Mouse (Mus musculus) mature B cell (primary cell): ENCODE data around the gene Dhrs1.

Experiments used
- in situ Hi-C: fragments of 300-500 bp; cut with MboI; formaldehyde crosslinking; loops from 2 replicates; pipeline ENCODE4 v1.14.3; 2019

Gene Dhrs1

DNA sequence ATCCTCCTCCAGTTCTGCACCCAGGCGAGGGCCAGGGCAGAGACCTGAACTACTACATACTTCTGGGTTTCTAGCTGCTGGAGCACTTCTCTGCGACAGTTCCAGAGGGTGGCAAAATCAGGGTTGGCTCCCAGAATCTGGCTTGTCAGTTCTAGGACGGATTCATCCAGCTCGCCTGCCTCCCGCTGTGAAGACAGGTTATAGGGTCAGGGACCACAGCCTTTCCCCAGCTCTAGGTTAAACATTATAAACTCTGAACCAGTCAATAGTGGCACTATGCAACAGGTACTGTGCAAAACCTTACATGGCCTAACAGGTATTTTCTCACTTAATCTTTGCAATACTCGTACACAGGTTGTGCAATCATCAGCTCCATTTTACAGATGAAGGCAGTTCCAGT lies 24.4 kb downstream of the Dhrs1 start:
- in situ Hi-C loops: no loop called here

DNA sequence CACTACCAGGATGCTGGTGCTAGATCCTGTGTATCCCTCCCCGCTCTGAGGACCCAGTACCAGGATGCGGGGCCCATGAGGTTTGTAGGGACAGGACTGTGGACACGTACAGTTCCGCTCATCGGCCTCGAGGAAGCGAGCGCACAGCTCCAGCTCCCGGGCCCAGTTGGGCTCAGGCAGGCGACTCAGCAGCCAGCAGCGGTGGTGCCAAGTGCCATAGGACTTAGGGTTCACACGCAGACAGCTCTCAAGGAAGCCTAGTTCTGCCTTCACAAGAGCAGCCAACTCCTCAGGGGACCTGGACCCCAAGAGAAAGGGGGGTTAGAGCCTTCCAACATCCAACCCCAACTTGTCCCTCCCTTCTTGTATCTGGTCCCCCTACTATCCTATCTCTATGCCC lies 24.8 kb downstream of the Dhrs1 start:
- in situ Hi-C loops: no loop called here

DNA sequence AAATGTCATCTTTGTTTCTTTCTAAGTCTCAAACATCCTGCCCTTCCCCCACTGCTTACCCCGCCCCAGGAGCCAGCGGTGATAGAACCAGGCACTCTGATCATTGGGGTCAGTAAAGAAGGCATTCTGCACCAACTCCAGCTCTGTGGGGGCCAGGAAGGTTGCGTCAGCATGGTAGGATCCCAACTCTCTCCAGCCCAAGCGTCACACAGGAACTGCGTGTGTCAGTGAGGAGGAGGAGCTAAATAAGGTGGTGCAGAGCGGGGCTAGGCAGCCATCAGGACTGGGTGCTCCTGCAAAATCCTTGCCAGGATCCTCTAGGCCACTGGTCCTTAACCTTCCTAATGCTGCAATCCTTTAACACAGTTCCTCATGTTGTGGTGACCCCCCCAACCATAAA lies 25.8 kb downstream of the Dhrs1 start:
- in situ Hi-C loops: no loop called here

DNA sequence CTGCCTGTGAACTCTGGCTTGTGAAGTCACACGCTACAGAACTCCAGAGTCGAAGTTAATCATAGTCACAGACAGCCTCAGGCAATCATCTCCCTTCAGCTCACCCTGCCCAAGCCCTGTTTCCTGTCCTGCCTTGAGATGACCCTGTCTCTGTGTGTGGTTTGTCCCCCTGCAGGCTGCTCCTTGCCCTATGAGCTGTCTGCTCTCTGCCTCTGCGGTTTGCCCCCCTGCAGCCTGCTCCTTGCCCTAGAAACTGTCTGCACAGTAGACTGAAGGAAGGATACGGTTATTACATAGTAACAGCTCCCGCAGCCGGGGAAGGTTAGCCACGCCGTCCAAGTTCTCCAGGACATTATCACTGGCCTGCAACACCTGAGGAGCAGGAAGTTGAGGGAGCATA lies 28.6 kb downstream of the Dhrs1 start:
- in situ Hi-C loops: no loop called here

DNA sequence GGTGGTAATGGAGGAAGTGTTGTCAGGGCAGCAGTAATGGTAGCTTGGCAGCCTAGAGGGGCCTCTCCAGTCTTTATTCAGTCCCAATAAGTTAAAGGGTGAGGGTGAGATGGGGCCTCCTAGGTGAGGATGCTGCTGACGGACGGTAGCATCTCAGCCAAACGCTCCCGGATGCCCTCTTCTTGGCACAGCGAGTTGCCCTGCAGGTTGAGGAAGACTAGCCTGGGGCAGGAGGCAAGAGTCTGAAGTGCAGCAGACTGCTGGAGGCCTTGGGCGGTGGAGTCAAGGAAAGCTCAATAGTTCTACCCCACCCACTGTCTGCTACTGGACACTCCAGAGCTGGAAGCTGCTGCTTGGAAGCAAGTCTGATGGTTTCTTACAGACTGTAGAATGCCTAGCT lies 29.2 kb downstream of the Dhrs1 start:
- in situ Hi-C loops: no loop called here

DNA sequence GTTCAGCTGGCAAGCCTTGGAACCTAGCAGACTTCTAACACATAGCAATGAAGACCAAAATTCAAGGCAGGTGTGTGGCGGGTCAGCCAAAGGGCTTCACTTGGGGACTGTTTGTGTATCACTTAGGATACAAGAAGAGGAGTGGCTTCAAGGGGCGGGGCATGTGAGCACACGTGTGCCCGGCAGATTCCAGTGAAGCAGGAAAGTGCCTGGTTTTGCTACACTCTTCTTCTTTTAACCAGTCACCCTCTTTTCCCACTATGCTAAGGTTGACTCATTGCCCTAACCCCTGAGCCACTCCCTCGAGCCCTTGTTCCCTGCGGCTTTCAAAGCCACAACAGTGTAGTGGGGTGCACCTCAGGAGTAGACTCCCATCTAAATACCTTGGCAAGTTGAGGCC lies 30.6 kb downstream of the Dhrs1 start:
- in situ Hi-C loops: no loop called here

DNA sequence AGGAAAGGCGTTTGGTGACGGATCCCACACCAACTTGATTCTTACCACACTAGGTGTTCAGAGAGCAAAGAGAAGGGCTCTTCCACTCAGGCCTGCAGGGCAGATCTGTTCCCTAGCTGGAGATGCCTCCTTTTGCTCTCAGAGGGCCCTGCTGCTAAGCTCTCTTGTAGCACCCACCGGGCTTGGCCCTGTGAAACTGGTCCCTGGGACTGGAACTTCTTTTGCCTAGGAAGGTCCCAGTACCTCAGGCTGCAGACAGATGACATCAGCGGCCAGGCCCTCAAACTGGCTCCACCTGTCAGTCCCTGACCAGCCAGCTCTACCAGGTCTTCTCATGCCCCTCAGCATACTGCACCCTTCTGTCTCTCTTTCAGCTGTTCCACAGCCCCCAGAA lies 31.8 kb downstream of the Dhrs1 start, which contains the start of gene Tgm1:
Gene Tgm1 (minus strand): TSS at position 198 of the 394 bp plus-strand sequence.
- in situ Hi-C loops: no loop called here

DNA sequence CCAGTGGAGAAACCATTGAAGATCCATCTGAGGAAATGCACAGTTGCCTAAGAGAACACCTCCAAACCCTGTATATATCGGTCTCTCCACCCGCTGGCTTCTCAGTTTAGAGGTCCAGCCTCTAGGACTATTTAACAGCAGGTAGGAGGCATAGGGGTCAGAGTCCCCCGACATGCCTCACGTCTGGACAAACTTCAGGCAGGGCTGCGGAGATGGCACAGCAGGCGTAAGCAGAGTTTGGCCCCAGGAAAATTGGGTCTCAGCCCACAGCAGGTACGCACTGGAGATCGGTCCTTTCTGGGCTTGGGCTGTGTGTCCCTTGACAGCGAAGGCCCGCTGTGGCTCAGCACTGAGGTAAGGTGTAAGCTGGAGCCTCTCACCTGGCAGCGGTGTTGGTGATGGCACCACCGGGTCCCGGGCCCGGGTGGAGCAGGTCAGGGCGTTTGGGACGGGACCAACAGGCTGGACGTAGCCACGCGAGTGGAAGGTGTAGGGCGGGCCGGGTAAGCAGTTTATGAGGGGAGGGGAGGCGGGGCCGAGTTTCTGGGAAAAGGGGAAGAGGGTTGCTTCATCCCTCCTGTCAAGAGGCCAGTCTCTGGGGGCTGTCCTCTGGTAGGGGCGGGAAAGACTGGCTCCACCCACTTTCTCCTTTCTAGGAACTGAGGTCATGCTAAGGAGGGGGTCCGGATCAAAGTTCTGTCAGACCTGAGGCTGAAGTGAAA lies 32.3 kb downstream of the Dhrs1 start:
- in situ Hi-C loops: no loop called here

DNA sequence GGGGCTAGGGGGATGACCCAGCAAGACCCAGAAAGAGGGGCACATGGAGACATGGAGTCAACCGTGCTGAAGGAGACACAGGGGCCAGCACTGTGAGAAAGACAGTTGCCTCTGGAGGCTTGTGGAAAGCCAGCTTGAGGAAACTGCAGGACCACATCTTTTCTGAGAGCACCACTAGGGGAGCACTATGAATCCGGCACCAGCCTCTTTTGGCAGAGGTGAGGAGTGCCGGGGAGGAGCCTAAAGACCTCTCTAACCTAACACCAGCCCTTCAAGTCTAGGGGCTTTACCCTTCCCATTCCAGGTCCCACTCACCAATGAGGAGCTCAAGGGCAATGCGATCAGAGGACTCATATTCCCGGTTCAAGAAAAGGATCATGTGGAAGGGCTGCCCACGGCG lies 33.7 kb downstream of the Dhrs1 start:
- in situ Hi-C loops: no loop called here

DNA sequence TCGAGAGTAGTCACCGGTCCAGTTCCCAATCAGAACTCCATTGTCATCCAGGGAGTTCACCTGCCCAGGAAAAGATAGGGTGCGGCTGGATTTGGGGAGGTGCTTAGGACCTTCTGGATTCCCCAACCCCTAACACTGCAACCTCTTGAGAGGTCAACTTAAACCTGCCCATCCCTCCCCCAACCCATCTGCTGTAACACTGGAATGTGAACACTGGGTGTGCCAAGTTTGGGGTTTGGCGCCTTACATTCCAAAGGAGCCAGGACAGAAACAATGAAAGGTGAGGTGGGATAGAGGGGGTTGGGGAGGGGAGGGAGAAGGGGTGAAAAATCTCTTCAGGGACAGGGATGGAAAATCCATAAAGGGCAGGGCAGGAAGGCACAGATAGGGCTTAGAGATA lies 36.0 kb downstream of the Dhrs1 start:
- in situ Hi-C loops: no loop called here

DNA sequence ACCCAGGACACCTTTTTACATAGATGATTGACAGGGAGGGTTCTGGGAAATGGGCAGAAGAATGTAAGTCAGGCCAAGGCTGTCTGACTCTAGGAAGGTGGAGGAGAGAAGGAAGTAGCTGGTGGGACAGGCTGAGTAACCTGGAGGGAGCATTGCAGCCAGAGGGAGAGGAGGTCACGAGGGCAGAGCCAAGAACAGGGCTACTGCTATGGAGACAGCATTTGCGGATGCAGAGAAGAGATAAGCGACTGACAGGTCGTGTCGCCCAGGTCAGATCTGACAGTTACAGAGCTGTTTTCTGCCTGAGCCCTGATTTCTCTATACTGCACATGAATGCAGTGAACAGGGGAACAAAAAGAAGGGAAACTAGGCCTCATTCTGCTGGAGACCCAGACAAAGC lies 38.1 kb downstream of the Dhrs1 start:
- in situ Hi-C loops: no loop called here

DNA sequence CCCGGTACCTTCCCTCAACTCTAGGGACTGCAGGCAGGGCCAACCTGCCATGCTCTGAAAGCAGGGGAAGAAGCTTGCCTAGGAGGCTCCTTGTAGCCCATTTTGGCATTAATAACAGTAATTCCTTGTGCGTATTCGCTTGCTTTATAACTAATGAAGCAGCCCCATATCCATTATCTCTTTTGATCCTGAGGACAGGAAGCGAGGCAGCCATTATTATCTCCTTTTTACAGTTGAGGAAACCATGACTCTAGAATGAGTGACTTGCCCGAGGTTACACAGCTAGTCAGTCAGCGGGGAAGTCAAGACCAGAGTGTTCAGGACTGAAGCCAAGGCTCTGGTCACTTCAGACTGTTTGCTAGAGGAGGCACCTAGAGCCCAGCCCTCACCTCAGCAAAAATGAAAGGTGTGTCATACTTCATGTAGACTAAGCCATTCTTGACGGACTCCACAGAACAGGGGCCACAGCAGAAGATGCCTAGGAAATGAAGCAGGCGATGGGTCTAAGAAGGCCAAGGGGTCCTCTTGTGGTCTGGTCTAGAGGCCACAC lies 39.4 kb downstream of the Dhrs1 start:
- in situ Hi-C loops: no loop called here

DNA sequence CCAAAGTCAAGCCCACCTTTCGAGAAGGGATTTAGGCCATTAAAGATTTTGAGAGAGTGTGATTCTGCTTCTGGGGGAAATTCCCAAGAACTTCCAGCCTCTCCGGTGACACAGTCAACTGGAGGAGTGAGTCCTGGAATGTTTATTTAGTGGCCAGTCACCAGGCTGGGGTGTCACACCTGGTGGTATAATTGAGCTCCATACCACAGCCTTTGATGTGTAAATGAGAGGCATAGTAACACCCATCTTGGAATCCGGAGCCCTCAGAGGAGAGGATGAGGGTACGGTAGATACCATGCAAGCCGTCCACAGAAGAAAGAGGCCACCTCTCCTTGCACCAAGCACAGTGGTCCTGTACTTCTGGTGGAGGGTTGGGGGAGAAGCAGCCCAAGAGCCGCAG lies 42.7 kb downstream of the Dhrs1 start:
- in situ Hi-C loops: no loop called here

DNA sequence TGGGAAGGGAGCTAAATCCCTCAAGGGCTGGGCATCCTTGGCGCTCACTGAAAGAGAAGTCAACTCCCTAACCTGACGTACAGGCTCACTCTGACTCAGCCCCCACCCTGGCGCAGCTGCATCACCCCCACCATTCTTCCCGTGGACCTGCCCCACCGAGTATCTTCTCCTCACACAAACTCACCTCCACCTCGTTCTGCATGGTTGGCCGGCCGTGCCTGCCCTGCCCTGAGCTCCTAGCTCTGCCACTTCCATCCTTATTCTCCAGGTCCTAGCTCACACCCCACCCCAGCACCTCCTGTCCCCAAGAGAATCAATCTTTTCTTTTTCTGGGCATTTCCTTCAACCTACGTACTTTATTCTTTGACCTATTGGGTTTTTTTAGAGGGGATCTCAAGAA lies 44.4 kb downstream of the Dhrs1 start:
- in situ Hi-C loops: no loop called here

DNA sequence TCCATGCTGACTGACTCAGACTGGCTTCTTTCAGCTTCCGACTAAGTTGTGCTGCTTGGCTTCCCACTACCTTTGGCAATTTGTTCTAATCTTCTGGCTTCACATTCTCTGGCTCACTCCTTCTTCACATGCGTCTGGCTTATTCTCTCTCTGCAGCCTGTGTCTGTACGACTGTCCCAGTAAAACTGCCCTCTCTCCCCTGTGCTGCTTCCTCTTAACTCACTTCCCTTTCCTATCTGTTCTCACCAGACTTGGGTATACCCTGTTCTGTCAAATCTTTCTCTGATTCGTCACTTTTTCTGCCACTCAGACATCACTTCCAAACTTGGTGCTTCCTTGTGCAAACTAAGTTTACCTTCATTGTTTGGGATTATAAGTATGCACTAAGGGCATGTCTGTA lies 48.3 kb downstream of the Dhrs1 start:
- in situ Hi-C loops: no loop called here

DNA sequence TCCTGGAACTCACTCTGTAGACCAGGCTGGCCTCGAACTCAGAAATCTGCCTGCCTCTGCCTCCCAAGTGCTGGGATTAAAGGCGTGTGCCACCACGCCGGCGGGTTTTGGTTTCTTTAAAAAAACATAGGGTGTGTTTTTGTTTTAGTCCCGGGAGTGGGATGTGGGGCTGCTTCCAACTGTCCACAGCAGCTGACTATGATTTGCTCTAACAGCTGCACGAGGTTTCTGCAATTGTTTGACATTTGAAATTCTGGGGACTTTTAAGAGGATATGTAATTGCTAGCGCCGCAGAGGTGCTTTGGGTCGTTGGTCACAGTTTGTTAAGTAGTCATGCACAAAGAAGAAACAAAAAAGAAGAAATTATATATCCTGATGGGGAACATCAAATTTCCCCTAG lies 56.1 kb downstream of the Dhrs1 start:
- in situ Hi-C loops: no loop called here
